Mouse (Mus musculus): ENCODE measurements at regions not wholly inside any gene's neighbourhood (a gene's known extent, or its start where the extent isn't known, plus 50 kb on each side); places are given as distances from the start of the nearest gene placed in this dataset.

- Histone ChIP-seq H3K4me3 (ENCODE audit: insufficient read depth, low read depth, low read length) (no peak overlapping the region), H3K27ac (replicated peaks; ENCODE audit: low read depth, low read length) (no peak overlapping the region), H3K4me1 (ENCODE audit: control insufficient read depth, insufficient read depth, insufficient read length, low read length) (no peaks in the 10 kb centered on the region)
Measured at GRCm38 (mm10) chr16:5429466-5429865, 173.7 kb upstream of the Eef2kmt start.

GRCm38 (mm10) chr16:5425908-5426307, 170.1 kb upstream of the Eef2kmt start:
- no peak overlapping the region for H3K4me3 ChIP-seq (ENCODE audit: insufficient read depth, low read depth, low read length)
- H3K27ac ChIP-seq (replicated peaks; ENCODE audit: low read depth, low read length): no peak overlapping the region
- H3K4me1 ChIP-seq (ENCODE audit: control insufficient read depth, insufficient read depth, insufficient read length, low read length): no peaks in the 10 kb centered on the region

DNA sequence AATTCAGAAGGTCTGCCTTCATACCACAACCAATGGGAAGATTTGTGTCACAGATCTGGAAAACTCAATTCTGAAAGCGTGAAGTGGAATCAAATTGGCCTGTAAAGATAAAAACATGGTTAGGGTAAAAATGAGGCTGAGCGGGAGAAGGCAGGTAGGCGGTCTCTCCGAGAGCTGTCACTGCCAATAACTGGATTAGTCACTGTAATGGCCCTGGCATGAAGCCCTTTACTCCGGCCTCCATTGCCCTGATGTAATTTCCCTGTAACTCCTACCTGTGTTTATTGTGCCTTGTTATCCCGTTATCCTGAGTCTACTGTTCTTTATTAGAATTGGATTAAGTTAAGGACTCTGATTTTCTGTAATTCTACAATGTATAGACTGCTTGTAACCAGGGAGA, 166.3 kb upstream of the Eef2kmt start:
- Histone ChIP-seq H3K27ac (replicated peaks; ENCODE audit: low read depth, low read length) (no peak overlapping the region), H3K4me1 (ENCODE audit: control insufficient read depth, insufficient read depth, insufficient read length, low read length) (no peaks in the 10 kb centered on the region), H3K4me3 (ENCODE audit: insufficient read depth, low read depth, low read length) (no peak overlapping the region)

GRCm38 (mm10) chr16:5421591-5421990, 165.8 kb upstream of the Eef2kmt start:
- H3K27ac ChIP-seq (replicated peaks; ENCODE audit: low read depth, low read length): no peak overlapping the region
- H3K4me1 ChIP-seq (ENCODE audit: control insufficient read depth, insufficient read depth, insufficient read length, low read length): no peaks in the 10 kb centered on the region
- H3K4me3 ChIP-seq (ENCODE audit: insufficient read depth, low read depth, low read length): no peak overlapping the region

- H3K4me1 ChIP-seq (ENCODE audit: control insufficient read depth, insufficient read depth, insufficient read length, low read length): no peaks in the 10 kb centered on the region
- H3K27ac ChIP-seq (replicated peaks; ENCODE audit: low read depth, low read length): no peak overlapping the region
- no peak overlapping the region for H3K4me3 ChIP-seq (ENCODE audit: insufficient read depth, low read depth, low read length)
Measured at GRCm38 (mm10) chr16:5419467-5419866, 163.7 kb upstream of the Eef2kmt start.

DNA sequence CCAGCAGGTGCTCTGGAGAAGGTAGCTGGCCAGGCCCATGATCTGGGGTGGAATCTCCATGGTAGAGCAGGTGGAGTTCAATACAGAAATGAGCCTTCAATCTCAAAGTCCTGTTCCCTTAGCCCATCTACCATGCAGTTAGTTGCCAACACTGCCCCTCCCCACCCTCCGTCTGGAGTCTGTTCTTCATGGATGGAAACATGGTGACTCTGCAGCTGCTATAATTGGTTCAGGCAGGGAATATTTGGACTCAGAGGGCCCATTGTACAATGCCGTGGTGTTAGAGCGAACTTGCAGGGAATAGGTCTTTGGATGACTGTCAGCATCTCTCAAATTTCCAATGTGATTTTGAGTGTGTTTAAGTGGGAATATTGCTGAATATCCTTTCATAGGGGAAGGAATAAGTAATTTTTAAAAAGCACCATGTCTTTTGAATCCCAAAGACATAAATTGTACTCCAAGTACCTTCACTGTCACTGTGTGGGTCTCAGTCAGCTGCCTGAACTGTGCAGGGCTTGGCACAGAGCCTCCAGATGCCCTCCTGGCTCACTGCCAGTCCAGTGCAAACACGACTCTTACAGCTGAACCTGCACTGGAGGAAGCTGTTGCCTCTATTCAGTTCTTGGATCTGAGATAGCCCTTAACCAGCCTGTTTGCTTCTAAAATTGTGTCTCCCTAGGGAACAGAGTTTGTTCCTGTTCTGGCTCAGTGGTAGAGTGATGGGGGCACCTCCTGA, 162.8 kb upstream of the Eef2kmt start:
- Histone ChIP-seq H3K4me3 (ENCODE audit: insufficient read depth, low read depth, low read length) (no peak overlapping the region), H3K4me1 (ENCODE audit: control insufficient read depth, insufficient read depth, insufficient read length, low read length) (no peaks in the 10 kb centered on the region), H3K27ac (replicated peaks; ENCODE audit: low read depth, low read length) (no peak overlapping the region)

- Histone ChIP-seq H3K4me3 (ENCODE audit: insufficient read depth, low read depth, low read length) (no peak overlapping the region), H3K4me1 (ENCODE audit: control insufficient read depth, insufficient read depth, insufficient read length, low read length) (no peaks in the 10 kb centered on the region), H3K27ac (replicated peaks; ENCODE audit: low read depth, low read length) (no peak overlapping the region)
Measured at GRCm38 (mm10) chr16:5415310-5415709, 159.5 kb upstream of the Eef2kmt start.

DNA sequence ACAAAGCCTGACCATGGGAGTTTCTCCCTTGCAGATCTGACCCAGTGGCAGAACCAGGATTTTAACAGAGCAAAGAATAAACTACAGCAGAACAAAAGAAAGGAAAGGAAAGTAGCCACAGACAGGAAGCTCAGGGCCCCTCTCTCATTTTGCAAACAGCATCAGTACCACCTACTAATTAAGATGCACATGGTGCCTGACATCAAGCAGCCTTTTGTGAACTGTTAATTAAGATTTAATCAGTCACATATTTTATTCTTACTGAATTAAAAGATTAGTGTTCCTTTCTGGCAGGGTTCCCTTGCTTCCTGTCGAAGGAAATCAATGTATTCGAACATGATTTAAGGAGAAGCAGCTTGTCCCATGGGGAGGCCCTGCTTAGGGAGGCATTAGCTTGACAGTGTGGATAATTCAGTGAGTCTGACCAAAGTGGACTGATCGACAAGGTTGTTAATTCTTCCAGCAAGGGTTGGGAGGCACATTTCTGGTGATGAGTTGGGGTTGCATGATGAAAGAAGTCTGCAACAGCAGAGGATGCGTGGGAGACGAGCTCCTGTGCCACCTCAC, 156.1 kb upstream of the Eef2kmt start:
- no peaks in the 10 kb centered on the region for H3K4me1 ChIP-seq (ENCODE audit: control insufficient read depth, insufficient read depth, insufficient read length, low read length)
- H3K27ac ChIP-seq (replicated peaks; ENCODE audit: low read depth, low read length): no peak overlapping the region

GRCm38 (mm10) chr16:5406711-5407110, 150.9 kb upstream of the Eef2kmt start:
- H3K4me1 ChIP-seq (ENCODE audit: control insufficient read depth, insufficient read depth, insufficient read length, low read length): no peaks in the 10 kb centered on the region
- H3K27ac ChIP-seq (replicated peaks; ENCODE audit: low read depth, low read length): no peak overlapping the region
- no peak overlapping the region for H3K4me3 ChIP-seq (ENCODE audit: insufficient read depth, low read depth, low read length)

More for the DNA sequence above, 156.1 kb upstream of the Eef2kmt start:
- no peak overlapping the region for H3K4me3 ChIP-seq (ENCODE audit: insufficient read depth, low read depth, low read length)

DNA sequence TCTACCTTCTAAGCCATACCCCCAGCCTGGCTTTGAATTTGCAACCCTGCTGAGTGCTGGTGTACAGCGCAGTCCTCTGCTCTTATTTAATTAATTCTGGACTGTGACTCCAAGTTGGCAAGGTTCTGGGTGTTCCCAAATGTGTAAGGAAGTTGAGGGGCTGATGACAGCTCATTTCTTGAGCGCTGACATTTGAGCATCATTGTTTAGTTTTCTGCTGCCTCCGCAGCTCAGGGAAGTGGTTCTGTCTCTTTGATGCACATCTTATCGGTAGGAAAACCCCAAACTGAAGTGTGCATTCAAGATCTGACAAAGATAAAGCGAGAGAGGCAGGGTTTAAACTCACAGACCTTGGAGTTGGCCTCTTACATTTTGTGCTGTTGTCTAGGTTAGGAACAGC, 137.6 kb upstream of the Eef2kmt start:
- Histone ChIP-seq H3K4me3 (ENCODE audit: insufficient read depth, low read depth, low read length) (no peak overlapping the region), H3K27ac (replicated peaks; ENCODE audit: low read depth, low read length) (no peak overlapping the region), H3K4me1 (ENCODE audit: control insufficient read depth, insufficient read depth, insufficient read length, low read length) (no peaks in the 10 kb centered on the region)

GRCm38 (mm10) chr16:5382930-5383329, 127.1 kb upstream of the Eef2kmt start:
- Histone ChIP-seq H3K27ac (replicated peaks; ENCODE audit: low read depth, low read length) (no peak overlapping the region), H3K4me3 (ENCODE audit: insufficient read depth, low read depth, low read length) (no peak overlapping the region), H3K4me1 (ENCODE audit: control insufficient read depth, insufficient read depth, insufficient read length, low read length) (no peaks in the 10 kb centered on the region)

GRCm38 (mm10) chr16:5382228-5382884, 126.6 kb upstream of the Eef2kmt start:
- H3K27ac ChIP-seq (replicated peaks; ENCODE audit: low read depth, low read length): no peak overlapping the region
- no peak overlapping the region for H3K4me3 ChIP-seq (ENCODE audit: insufficient read depth, low read depth, low read length)
- no peaks in the 10 kb centered on the region for H3K4me1 ChIP-seq (ENCODE audit: control insufficient read depth, insufficient read depth, insufficient read length, low read length)

- H3K27ac ChIP-seq (replicated peaks; ENCODE audit: low read depth, low read length): no peak overlapping the region
Measured at GRCm38 (mm10) chr16:5380626-5381025, 124.8 kb upstream of the Eef2kmt start.

GRCm38 (mm10) chr16:5377001-5377400, 121.2 kb upstream of the Eef2kmt start:
- no peaks in the 10 kb centered on the region for H3K4me1 ChIP-seq (ENCODE audit: control insufficient read depth, insufficient read depth, insufficient read length, low read length)

More at GRCm38 (mm10) chr16:5380626-5381025, 124.8 kb upstream of the Eef2kmt start:
- Histone ChIP-seq H3K4me1 (ENCODE audit: control insufficient read depth, insufficient read depth, insufficient read length, low read length) (no peaks in the 10 kb centered on the region), H3K4me3 (ENCODE audit: insufficient read depth, low read depth, low read length) (no peak overlapping the region)

GRCm38 (mm10) chr16:5374818-5375605, 119.2 kb upstream of the Eef2kmt start:
- Histone ChIP-seq H3K4me1 (ENCODE audit: control insufficient read depth, insufficient read depth, insufficient read length, low read length) (no peaks in the 10 kb centered on the region; the same call in 1 of the 2 replicates), H3K4me3 (ENCODE audit: insufficient read depth, low read depth, low read length) (no peak overlapping the region), H3K27ac (replicated peaks; ENCODE audit: low read depth, low read length) (no peak overlapping the region)

More at GRCm38 (mm10) chr16:5377001-5377400, 121.2 kb upstream of the Eef2kmt start:
- Histone ChIP-seq H3K4me3 (ENCODE audit: insufficient read depth, low read depth, low read length) (no peak overlapping the region), H3K27ac (replicated peaks; ENCODE audit: low read depth, low read length) (no peak overlapping the region)
